Mouse (Mus musculus): ENCODE measurements around the gene Rars2. TPM values are rescaled to one million over a fixed set of nuclear protein-coding genes. Genes with fewer than 3 reads are reported as not detected.

Rars2 gene
- polyA plus RNA-seq, 1 experiment, result 14.8 TPM

DNA sequence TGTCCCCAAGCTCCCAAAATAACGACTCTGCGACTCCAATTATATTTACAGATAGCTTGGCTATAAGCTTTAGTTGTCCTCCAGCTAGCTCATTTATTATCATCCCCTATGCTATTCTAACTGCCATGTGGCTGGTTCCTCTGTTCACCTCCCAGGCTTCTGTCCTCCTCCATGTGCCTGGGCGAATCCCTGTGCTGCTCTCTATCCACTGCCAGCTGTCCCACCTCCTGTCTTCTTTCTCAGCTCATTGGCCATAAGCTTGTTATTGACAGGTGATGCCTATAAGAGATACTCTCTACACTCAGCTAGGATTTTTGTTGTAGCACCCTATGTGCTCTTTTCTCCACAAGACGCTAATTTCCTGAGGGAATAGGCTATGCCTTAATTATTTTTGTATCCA, 23.1 kb downstream of the Rars2 start:
- 84% methylated on average over 4 of the region's 4 CpGs for WGBS
- DNase-seq (ENCODE audit: low read depth, low spot score), result no peak

DNA sequence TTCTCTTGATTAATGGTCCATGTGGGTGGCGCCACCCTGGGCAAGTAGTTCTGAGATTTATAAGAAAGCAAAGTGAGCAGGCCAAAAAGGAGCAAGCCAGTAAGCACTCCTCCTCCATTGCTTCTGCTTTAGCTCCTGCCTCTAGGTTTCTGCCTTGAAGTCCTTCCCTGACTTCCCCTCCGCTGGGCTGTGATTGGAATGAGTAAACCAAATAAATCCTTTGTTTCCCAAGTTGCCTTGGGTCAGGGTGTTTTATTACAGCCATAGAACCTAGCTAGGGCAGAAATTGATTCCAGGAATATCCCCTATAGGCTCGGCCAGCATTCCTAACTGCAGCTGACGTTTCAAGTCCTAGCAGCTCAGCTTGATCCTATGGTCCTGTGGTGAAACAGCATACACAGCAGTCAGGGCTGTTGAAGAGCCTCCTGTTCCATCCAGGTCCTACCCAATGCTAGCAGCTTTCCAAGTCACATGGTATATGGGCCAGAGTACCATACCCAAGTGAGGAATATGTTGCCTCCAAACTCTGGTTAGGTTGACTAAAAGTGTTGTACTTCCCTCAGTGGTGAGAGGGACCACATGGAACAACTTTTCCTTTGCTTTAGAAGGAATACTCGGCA, 25.1 kb downstream of the Rars2 start:
- DNase-seq (ENCODE audit: low read depth, low spot score), result no peak
- WGBS, result 80% methylated on average over 5 of the region's 5 CpGs

DNA sequence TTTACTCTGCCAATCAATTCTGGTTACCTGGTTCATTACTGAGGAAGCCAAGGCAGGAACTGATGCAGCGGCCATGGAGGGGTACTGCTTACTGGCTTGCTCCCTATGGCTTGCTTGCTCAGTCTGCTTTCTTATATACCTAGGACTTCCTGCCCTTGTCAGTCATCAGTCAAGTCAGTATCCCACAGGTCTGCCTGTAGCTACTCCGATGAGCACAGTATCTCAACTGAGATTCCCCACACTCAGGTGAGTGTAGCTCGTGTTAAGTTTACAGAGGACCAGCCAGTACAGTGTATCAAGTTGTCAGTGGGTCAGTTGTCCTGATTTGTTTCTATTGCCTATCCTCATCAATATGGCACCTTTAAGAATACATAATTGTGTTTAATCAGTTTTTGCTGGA, 26.0 kb downstream of the Rars2 start:
- 96% methylated on average over 3 of the region's 3 CpGs for WGBS
- DNase-seq (ENCODE audit: low read depth, low spot score), result no peak

DNA sequence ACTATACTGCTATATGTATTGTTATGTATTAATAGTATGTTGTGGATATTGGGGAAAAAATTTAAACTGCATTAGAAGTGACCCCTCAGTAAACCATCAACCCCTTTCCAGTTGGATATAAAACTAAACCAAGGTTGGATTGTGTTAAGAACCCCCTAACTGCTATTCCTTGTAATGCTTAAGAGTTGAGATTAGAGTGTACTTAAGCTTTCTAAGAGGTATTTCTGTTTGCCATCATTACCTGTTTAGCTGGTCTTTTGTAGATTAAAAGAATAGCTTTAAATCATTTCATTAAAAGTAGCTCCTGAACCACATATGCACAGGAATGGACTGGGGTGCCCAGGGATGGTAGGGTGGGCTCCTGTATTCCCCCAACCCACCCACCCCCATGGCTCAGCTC, 30.0 kb downstream of the Rars2 start:
- DNase-seq (ENCODE audit: low read depth, low spot score), result no peak

DNA sequence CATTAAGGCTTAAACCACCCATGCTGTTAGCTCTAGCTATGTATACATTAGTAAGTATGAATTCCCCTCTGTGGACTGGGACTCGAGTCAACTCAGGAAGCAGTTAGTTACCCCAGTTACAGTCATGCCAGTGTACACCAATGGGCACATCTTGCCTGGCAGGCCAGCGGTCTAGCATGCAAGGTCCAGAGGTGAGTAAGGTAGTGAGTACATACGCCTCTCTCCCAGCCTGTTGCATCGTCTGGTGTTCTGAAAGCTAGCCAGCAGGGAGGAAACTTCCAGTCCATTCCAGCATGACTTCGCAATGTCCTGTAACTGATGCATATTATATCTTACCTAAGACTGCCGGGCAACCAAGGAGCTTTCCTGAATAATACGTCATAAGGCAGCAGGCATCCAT, 38.4 kb downstream of the Rars2 start:
- WGBS, result 88% methylated on average over 7 of the region's 7 CpGs
- no peak for DNase-seq (ENCODE audit: low read depth, low spot score)

DNA sequence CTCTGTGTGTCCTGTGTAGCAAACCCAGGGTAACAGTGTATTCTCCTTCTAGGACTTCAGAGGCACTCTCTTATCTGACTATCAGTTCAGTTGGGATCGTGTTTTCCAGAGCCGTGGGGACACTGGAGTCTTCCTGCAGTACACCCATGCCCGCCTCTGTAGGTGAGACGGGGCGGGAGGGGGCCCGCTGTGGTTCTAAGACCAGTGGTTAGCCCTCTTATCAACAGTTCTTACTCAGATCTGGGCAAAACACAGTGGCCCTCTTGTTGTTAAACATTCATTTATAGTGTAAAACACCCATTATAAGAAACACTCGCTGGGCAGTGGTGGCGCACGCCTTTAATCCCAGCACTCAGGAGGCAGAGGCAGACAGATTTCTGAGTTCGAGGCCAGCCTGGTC, 41.3 kb downstream of the Rars2 start:
- WGBS, result 95% methylated on average over 10 of the region's 10 CpGs
- no peak for DNase-seq (ENCODE audit: low read depth, low spot score)

DNA sequence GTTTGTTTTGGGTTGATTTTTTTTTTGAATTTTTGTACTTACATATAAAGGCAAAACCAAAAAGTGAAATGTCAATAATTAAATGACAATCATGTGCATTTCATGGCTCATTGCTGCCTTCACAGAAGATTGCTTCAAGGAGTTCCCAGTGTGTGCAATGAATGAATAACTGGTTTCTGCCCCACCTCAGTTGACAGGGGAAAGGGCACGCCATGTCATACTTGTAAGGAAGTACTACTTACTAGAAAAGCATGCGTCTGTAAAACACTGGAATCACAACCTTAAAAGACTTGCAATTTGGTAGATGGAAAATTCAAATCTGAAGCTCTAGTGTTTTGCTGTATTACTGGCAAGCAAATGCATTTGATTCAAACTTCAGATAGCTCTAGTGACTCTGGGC, 44.3 kb downstream of the Rars2 start:
- DNase-seq (ENCODE audit: low read depth, low spot score), result peak; percentile 61
- 27% methylated on average over 2 of the region's 2 CpGs for WGBS

DNA sequence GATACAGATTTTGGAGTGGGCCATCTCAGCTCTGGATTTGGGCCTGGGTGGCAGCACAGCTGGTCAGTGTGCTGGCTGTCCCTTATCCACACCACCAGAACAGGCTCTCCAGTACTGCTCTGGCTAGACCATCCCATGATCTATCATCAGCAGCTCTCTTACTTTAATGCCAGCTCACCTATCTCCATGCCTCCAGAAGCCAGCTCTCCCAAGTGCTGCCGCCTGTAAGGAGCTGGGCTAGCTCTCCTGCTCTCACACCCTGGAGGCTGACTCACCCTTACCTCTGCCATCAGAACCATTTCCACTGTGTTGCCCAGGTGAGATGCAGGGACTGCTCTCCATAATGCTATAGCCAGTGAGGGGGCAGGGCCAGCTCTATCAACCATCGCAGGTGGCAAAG, 46.8 kb downstream of the Rars2 start:
- DNase-seq (ENCODE audit: low read depth, low spot score), result no peak
- WGBS, result 90% methylated on average over 2 of the region's 2 CpGs

DNA sequence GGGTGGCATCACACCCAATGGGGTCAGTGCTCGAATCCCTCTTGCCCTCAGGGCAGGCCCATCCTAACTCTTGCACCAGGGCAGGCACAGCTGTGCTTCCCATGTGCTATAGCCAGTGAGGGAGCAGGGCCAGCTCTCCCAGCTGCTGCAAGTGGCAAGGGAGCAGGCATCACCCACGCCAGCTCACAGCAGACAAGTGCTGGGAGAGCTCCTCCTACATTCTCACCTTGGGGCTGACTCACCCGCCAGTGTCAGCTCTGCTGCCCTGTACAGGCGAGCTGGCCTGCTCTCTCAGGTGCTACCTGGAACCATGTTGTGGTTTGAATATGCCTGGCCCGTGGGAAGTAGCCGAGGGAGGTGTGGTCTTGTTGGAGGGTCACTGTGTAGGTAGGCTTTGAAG, 47.2 kb downstream of the Rars2 start:
- WGBS, result 65% methylated on average over 6 of the region's 6 CpGs
- no peak for DNase-seq (ENCODE audit: low read depth, low spot score)

DNA sequence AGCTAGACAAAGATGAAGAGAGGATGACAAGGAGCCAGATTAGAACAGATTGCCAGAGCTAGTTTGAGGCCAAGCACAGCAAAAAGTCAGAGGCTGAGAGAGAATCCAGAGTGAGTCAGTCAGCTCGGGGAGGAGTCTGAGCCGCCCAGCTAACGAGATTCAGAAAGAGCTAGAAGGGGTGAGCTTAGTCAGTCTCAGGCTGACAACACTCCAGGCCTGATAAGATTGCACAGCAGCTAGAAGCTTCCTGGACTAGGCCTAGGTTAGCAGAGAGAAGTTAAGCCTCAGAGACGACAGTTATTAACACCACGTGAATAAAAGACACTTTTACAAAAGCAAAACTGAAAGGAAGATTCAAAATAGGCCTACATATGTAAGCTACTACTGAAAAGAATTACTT, 53.2 kb downstream of the Rars2 start:
- no peak for DNase-seq (ENCODE audit: low read depth, low spot score)
- 83% methylated on average over 5 of the region's 5 CpGs for WGBS

DNA sequence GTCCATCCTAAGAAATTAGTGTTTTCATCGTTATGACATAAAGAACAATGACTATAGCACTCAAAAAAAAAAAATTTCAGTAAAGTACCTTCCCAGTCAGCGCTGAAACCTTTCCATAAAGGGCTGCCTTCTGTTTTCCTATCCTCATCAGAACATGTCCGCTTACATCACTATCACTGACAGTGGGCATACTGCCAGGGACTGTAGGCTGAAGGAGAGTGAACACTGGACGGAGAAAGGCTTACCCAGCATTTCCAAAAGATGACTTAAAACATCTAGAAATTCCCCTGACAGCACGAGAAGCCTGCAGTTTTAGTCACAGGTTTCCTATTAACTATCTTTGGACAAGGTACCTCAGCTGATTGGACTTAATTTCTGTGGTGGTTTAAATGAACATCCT, 59.0 kb downstream of the Rars2 start:
- no peak for DNase-seq (ENCODE audit: low read depth, low spot score)
- 81% methylated on average over 5 of the region's 5 CpGs for WGBS

DNA sequence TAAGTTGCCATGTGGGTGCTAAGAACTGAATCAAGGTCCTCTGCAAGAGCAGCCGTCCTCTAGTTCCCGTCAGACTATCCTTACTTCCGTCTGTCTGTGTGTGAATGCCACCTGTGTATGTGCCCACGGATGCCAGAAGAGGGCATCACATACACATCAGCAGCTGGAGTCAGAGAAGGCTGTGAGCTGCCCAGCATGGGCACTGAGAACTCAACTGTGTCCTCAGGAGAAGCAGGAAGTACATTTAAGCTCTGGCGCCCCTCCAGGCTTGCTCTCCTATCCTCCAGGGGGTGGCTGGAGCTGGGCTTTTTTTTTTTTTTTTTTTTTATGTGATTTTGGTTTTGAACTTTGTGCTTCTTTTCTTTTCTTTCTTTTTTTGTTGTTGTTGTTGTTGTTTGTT, 65.8 kb downstream of the Rars2 start:
- WGBS, result 65% methylated on average over 5 of the region's 5 CpGs
- no peak for DNase-seq (ENCODE audit: low read depth, low spot score)

DNA sequence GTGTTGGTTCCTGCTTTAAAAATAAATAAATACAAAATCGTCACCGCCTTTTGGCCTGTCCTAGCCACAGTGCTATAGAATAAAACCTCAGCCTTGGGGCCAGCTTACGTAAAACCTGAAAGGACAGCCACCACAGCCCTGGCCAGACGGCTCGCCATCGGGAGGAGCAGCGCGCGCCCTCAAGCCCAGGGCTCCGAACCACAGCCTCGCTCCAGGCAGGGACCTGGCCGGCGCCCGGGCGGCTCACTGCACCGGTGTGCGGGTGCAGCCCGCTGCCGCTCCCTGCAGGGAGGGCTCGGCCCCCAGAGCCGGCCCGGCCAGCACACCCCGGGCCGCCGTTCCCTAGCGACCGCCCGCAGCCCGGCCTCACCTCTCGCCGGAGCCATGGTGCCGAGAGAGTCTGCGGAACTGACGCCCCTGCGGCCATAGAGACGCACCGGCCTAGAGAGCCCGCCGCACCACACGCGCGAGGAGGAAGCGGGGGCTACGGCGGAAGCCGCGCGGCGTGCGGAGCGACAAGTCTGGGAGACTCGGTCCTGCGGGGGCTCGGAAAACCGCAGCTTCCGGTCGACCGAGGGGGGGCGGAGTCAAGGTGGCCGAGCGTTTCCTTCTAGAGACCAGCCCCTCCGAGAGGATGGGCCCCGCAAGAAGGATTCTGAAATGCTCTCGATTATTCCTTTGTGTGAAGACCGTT, 72.3 kb downstream of the Rars2 start, which contains the start of gene Slc35a1:
Slc35a1 (minus strand) TSS at position 565 of the 694 bp plus-strand sequence.
- WGBS, result under 1% methylated on average over 65 of the region's 65 CpGs
- DNase-seq (ENCODE audit: low read depth, low spot score), result no peak

DNA sequence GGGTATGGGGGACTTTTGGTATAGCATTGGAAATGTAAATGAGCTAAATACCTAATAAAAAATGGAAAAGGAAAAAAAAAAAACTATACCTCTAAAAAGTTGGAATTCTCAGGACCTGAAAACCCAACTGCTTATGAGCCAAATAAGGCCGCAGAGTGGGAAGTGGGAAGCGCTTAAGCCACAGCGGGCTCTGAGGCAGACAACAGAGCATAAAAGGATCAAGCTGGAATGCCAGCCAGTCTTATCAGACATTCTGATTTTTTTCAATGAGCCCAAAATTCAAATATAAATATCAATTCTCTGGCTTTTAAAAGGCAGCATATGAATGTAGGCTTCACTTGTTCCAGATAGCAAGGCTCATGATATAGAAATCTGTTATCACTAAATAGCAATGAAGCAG, 73.3 kb downstream of the Rars2 start:
- WGBS, result 87% methylated on average over 3 of the region's 3 CpGs

DNA sequence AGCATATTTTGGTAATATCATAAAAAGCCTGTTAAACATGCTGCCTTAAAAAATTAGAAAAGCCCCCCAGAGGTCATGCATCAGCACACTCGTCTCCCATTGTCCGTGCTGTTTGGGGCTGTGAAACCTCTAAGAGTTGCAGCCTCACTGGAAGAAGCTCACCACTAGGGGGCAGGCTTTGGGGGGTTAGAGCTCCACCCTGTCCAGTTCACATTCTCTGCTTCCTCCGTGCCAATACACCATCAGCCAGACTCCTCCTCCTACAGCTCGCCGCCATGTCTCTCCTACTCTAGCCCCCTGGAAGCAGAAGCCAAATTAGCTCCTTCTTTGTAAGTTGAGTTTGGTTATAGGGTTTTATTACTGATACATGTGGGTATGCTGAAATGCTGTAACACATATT, 86.8 kb downstream of the Rars2 start:
- no peak for DNase-seq (ENCODE audit: low read depth, low spot score)
- 52% methylated on average over 5 of the region's 5 CpGs for WGBS

More for the DNA sequence above, 73.3 kb downstream of the Rars2 start:
- DNase-seq (ENCODE audit: low read depth, low spot score), result no peak

DNA sequence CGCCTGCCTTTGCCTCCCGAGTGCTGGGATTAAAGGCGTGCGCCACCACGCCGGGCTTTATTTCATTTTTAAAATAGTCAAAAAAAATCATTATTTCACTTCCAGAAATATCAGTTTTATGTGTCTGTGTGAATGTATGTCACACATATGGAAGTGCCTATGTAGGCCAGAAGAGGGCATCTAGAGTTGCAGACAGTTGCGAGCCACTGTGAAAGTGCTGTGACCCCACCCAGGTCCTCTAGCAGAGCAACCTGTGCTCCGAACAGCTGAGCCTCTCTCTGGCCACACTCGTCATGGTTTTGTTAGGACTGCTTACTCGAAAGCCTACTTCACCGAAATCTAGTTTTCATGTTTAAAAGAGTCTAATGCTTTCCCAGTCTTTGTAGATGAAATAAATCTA, 87.5 kb downstream of the Rars2 start:
- 97% methylated on average over 11 of the region's 11 CpGs for WGBS
- no peak for DNase-seq (ENCODE audit: low read depth, low spot score)

DNA sequence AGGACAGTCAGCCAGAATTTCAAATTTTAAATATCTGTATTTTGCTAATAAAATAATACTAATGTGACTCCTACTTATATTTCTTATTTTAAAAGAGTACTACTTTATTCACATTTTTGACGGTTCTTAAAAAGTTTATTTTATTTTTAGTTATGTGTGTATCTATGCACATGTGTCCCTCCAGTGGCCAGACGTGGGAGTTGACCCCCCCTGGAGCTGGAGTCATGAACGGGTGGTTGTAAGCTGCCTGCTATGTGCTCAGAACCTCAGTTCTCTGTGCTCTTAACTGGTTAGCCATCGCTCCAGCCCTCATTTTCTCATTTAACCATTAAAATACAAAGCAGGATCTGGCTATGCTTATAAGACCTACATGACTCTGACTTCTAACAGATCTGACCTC, 88.3 kb downstream of the Rars2 start:
- DNase-seq (ENCODE audit: low read depth, low spot score), result no peak
- 56% methylated on average over 4 of the region's 4 CpGs for WGBS

DNA sequence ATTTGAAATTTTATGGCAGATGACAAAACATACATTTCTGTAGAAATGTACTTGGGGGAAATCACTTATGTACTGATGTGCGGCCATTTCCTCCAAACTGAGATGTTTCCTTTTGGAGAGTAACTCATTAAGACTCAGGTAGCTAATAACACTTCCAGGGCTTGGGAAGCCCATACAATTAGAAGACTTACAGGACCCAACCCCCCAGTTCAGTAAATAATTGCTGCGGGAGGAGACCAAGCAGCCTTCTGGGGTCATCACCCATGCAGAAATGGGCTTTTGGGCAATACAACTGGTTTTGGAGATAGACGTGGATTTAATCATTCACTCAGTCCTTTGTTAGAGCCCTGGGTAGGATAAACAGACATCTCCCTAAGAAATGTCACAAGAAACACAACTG, 92.5 kb downstream of the Rars2 start:
- WGBS, result 71% methylated on average over 3 of the region's 3 CpGs
- DNase-seq (ENCODE audit: low read depth, low spot score), result no peak

DNA sequence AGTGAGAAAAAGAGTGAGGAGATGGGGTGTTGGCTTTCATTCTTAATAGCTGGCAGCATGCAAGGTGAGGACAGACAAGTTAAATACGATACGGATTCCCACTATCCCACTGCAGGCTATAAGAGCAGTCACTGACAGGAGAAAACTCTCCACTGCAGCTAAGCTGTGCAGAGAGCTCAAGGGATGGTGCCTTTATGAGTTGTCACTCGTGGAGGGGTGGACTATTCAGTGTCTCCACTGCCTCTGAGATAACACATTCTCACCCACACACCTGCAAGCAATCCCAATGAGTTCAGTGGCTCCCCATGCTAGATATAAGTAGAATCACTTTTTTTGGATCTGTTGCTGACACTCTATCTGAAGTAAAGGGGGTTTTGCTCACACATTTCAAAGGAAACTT, 93.4 kb downstream of the Rars2 start:
- 77% methylated on average over 3 of the region's 3 CpGs for WGBS
- no peak for DNase-seq (ENCODE audit: low read depth, low spot score)

All from large intestine, adult 2 months (tissue).